Mouse (Mus musculus): ENCODE results near the gene Strn3. TPM values are rescaled to one million over a fixed set of nuclear protein-coding genes. Genes with fewer than 3 reads are reported as not detected.
A peak's percentile ranks its signal among the peaks of the same experiment; 100 is the strongest.

Gene Strn3
- 31.3 TPM for polyA plus RNA-seq (2012; fragmentation: generic; extraction: Trizol)

- no peaks in the 10 kb centered on the region for H3K36me3 ChIP-seq (ENCODE audit: control insufficient read depth, insufficient read depth)
- peak within 1 kb of the TSS; percentile 78 for H3K4me2 ChIP-seq (ENCODE audit: low read depth)
- peak within 1 kb of the TSS; percentile 96 for H3ac ChIP-seq (ENCODE audit: control insufficient read depth, insufficient read length)
- peaks cover 50% of the 10 kb centered on the region for H3K79me2 ChIP-seq (ENCODE audit: control insufficient read depth, insufficient read depth)
- H3K27me3 ChIP-seq (ENCODE audit: control insufficient read depth, insufficient read depth, insufficient read length), result no peaks in the 10 kb centered on the region
- peak; percentile 52 for TF ChIP-seq SRF (IDR thresholded peaks at IDR 0.05; ENCODE audit: control insufficient read depth, insufficient read length, low read depth)
- no peak for TF ChIP-seq TCF12 (IDR thresholded peaks at IDR 0.05; ENCODE audit: insufficient read depth, poor library complexity, severe bottlenecking)
- TF ChIP-seq E2F4 (IDR thresholded peaks at IDR 0.05; ENCODE audit: insufficient read depth), result no peak
- no peak for TF ChIP-seq MAX (IDR thresholded peaks at IDR 0.05; ENCODE audit: low read depth)
- no peak for TF ChIP-seq TCF3 (IDR thresholded peaks at IDR 0.05; ENCODE audit: insufficient read length, low read depth)
- TF ChIP-seq USF1 (IDR thresholded peaks at IDR 0.05; ENCODE audit: low read depth), result no peak
- peak; percentile 67 for TF ChIP-seq POLR2A (IDR thresholded peaks at IDR 0.05; ENCODE audit: insufficient read length, low read depth)
- no peak for TF ChIP-seq CEBPB (IDR thresholded peaks at IDR 0.05; ENCODE audit: insufficient read depth, poor library complexity, severe bottlenecking)
- TF ChIP-seq POLR2AphosphoS2 (IDR thresholded peaks at IDR 0.05; ENCODE audit: insufficient read length, low read depth), result peak; percentile 88
- peak in 1 of 3 experiments; percentile 19 for TF ChIP-seq MYOG (IDR thresholded peaks at IDR 0.05; ENCODE audit: control insufficient read depth in 1 of 3, insufficient read depth in 1 of 3, insufficient read length in 2 of 3, low read depth in 2 of 3)
- TF ChIP-seq MYOD1 (IDR thresholded peaks at IDR 0.05; ENCODE audit: control insufficient read depth in 1 of 3, insufficient read length in 2 of 3, low read depth in 2 of 3), result peak in 1 of 3 experiments; percentile 21
- no peak for TF ChIP-seq REST (IDR thresholded peaks at IDR 0.05; ENCODE audit: insufficient read depth, insufficient read length)
- H3K4me3 ChIP-seq, result peak within 1 kb of the TSS; percentile 52
These were observed at the start of gene Strn3 for GRCm38 (mm10) chr12:51691845-51692632. Gene Strn3 (minus strand): TSS chr12:51691897.

- TF ChIP-seq MYOG (IDR thresholded peaks at IDR 0.05; ENCODE audit: control insufficient read depth in 1 of 3, insufficient read depth in 1 of 3, insufficient read length in 2 of 3, low read depth in 2 of 3), result no peak
- no peak for TF ChIP-seq MYOD1 (IDR thresholded peaks at IDR 0.05; ENCODE audit: control insufficient read depth in 1 of 3, insufficient read length in 2 of 3, low read depth in 2 of 3)
- TF ChIP-seq USF1 (IDR thresholded peaks at IDR 0.05; ENCODE audit: low read depth), result no peak
- no peak for TF ChIP-seq TCF12 (IDR thresholded peaks at IDR 0.05; ENCODE audit: insufficient read depth, poor library complexity, severe bottlenecking)
- TF ChIP-seq POLR2AphosphoS2 (IDR thresholded peaks at IDR 0.05; ENCODE audit: insufficient read length, low read depth), result no peak
- no peak for TF ChIP-seq POLR2A (IDR thresholded peaks at IDR 0.05; ENCODE audit: insufficient read length, low read depth)
- no peak for TF ChIP-seq CEBPB (IDR thresholded peaks at IDR 0.05; ENCODE audit: insufficient read depth, poor library complexity, severe bottlenecking)
- TF ChIP-seq TCF3 (IDR thresholded peaks at IDR 0.05; ENCODE audit: insufficient read length, low read depth), result no peak
- no peak for TF ChIP-seq E2F4 (IDR thresholded peaks at IDR 0.05; ENCODE audit: insufficient read depth)
- TF ChIP-seq SRF (IDR thresholded peaks at IDR 0.05; ENCODE audit: control insufficient read depth, insufficient read length, low read depth), result no peak
- TF ChIP-seq REST (IDR thresholded peaks at IDR 0.05; ENCODE audit: insufficient read depth, insufficient read length), result no peak
- TF ChIP-seq MAX (IDR thresholded peaks at IDR 0.05; ENCODE audit: low read depth), result no peak
- H3K79me2 ChIP-seq (ENCODE audit: control insufficient read depth, insufficient read depth), result no peaks in the 10 kb centered on the region
- H3ac ChIP-seq (ENCODE audit: control insufficient read depth, insufficient read length), result no peak overlapping the region
- H3K36me3 ChIP-seq (ENCODE audit: control insufficient read depth, insufficient read depth), result no peaks in the 10 kb centered on the region
- no peak overlapping the region for H3K4me2 ChIP-seq (ENCODE audit: low read depth)
- no peaks in the 10 kb centered on the region for H3K27me3 ChIP-seq (ENCODE audit: control insufficient read depth, insufficient read depth, insufficient read length)
- no peak overlapping the region for H3K4me3 ChIP-seq
These were observed 45.1 kb upstream of the Strn3 start for GRCm38 (mm10) chr12:51736807-51737206.

- TF ChIP-seq E2F4 (IDR thresholded peaks at IDR 0.05; ENCODE audit: insufficient read depth), result no peak
- TF ChIP-seq POLR2A (IDR thresholded peaks at IDR 0.05; ENCODE audit: insufficient read length, low read depth), result no peak
- no peak for TF ChIP-seq USF1 (IDR thresholded peaks at IDR 0.05; ENCODE audit: low read depth)
- no peak for TF ChIP-seq MYOG (IDR thresholded peaks at IDR 0.05; ENCODE audit: control insufficient read depth in 1 of 3, insufficient read depth in 1 of 3, insufficient read length in 2 of 3, low read depth in 2 of 3)
- TF ChIP-seq MYOD1 (IDR thresholded peaks at IDR 0.05; ENCODE audit: control insufficient read depth in 1 of 3, insufficient read length in 2 of 3, low read depth in 2 of 3), result no peak
- TF ChIP-seq TCF3 (IDR thresholded peaks at IDR 0.05; ENCODE audit: insufficient read length, low read depth), result no peak
- no peak for TF ChIP-seq CEBPB (IDR thresholded peaks at IDR 0.05; ENCODE audit: insufficient read depth, poor library complexity, severe bottlenecking)
- no peak for TF ChIP-seq TCF12 (IDR thresholded peaks at IDR 0.05; ENCODE audit: insufficient read depth, poor library complexity, severe bottlenecking)
- no peak for TF ChIP-seq REST (IDR thresholded peaks at IDR 0.05; ENCODE audit: insufficient read depth, insufficient read length)
- no peak for TF ChIP-seq SRF (IDR thresholded peaks at IDR 0.05; ENCODE audit: control insufficient read depth, insufficient read length, low read depth)
- TF ChIP-seq MAX (IDR thresholded peaks at IDR 0.05; ENCODE audit: low read depth), result no peak
- no peak for TF ChIP-seq POLR2AphosphoS2 (IDR thresholded peaks at IDR 0.05; ENCODE audit: insufficient read length, low read depth)
- H3K4me2 ChIP-seq (ENCODE audit: low read depth), result no peak overlapping the region
- no peaks in the 10 kb centered on the region for H3K36me3 ChIP-seq (ENCODE audit: control insufficient read depth, insufficient read depth)
- H3ac ChIP-seq (ENCODE audit: control insufficient read depth, insufficient read length), result no peak overlapping the region
- H3K4me3 ChIP-seq, result no peak overlapping the region
- H3K27me3 ChIP-seq (ENCODE audit: control insufficient read depth, insufficient read depth, insufficient read length), result no peaks in the 10 kb centered on the region
- no peaks in the 10 kb centered on the region for H3K79me2 ChIP-seq (ENCODE audit: control insufficient read depth, insufficient read depth)
These were observed 44.7 kb upstream of the Strn3 start for GRCm38 (mm10) chr12:51736381-51736780.

GRCm38 (mm10) chr12:51735840-51736271 is 44.2 kb upstream of the Strn3 start:
- Histone ChIP-seq H3K27me3 (ENCODE audit: control insufficient read depth, insufficient read depth, insufficient read length) (no peaks in the 10 kb centered on the region), H3K4me3 (no peak overlapping the region), H3K36me3 (ENCODE audit: control insufficient read depth, insufficient read depth) (no peaks in the 10 kb centered on the region), H3ac (ENCODE audit: control insufficient read depth, insufficient read length) (no peak overlapping the region), H3K4me2 (ENCODE audit: low read depth) (peak overlapping the region; percentile 67), H3K79me2 (ENCODE audit: control insufficient read depth, insufficient read depth) (no peaks in the 10 kb centered on the region)
- TF ChIP-seq MYOG (IDR thresholded peaks at IDR 0.05; ENCODE audit: control insufficient read depth in 1 of 3, insufficient read depth in 1 of 3, insufficient read length in 2 of 3, low read depth in 2 of 3), result peak in 2 of 3 experiments; percentile 33 to 37
- no peak for TF ChIP-seq POLR2A (IDR thresholded peaks at IDR 0.05; ENCODE audit: insufficient read length, low read depth)
- TF ChIP-seq MYOD1 (IDR thresholded peaks at IDR 0.05; ENCODE audit: control insufficient read depth in 1 of 3, insufficient read length in 2 of 3, low read depth in 2 of 3), result peak in 2 of 3 experiments; percentile 4 to 24
- no peak for TF ChIP-seq TCF3 (IDR thresholded peaks at IDR 0.05; ENCODE audit: insufficient read length, low read depth)
- peak; percentile 40 for TF ChIP-seq USF1 (IDR thresholded peaks at IDR 0.05; ENCODE audit: low read depth)
- TF ChIP-seq POLR2AphosphoS2 (IDR thresholded peaks at IDR 0.05; ENCODE audit: insufficient read length, low read depth), result no peak

All from myocyte (in vitro differentiated cells).